Comparison of ENCODE assay signal across 18 mouse cellular contexts in the genomic region with DNA sequence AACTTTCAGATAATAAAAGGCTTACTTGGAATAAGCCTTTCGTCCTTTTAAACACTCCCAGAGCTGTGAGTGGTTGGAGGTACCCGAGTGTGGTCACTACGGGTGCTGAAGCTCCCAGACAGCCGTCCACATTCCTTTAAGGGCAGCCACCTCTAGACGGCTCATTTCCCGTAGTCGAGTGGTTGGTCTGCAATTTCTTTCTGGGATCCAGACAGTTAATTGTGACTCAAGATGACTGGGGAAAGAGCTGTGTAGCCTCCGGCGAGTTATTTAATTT.
"Had no signal": no experiment of that assay in that cellular context is flagged by ENCODE, and none has a peak within 500 bp of the region (broad histone marks: within the 10 kb centered on the region; RNA-seq: fewer than 3 reads in every experiment).

No protein-coding gene starts in this region.

- H3K27ac ChIP-seq: liver, embryonic 14.5 days; lung, embryonic 15.5 days; macrophage; midbrain, embryonic 12.5 days; neural tube, embryonic 13.5 days; stomach, embryonic 15.5 days; stomach, postnatal 0 days had no signal

- ATAC-seq: lung, postnatal 0 days; midbrain, embryonic 16.5 days had no signal

- DNase-seq: lung, adult 2 months; lung, postnatal 14 days; lung, postnatal 36 days; midbrain, embryonic 14.5 days; right cerebral cortex, postnatal 14 days; thymus, adult 2 months; thymus, postnatal 25 days; thymus, postnatal 4 days had no signal

- H3K27me3 ChIP-seq: lung, embryonic 15.5 days; neural tube, embryonic 13.5 days; stomach, embryonic 15.5 days had no signal

- H3K4me3 ChIP-seq: lung, embryonic 15.5 days; megakaryocyte, embryonic 14.5 days; midbrain, embryonic 12.5 days; neural tube, embryonic 13.5 days; stomach, embryonic 15.5 days had no signal

- H3K36me3 ChIP-seq: lung, embryonic 15.5 days; midbrain, embryonic 12.5 days; neural tube, embryonic 13.5 days; stomach, embryonic 15.5 days had no signal

- H3K9ac ChIP-seq: liver, embryonic 14.5 days; lung, embryonic 15.5 days; midbrain, embryonic 12.5 days; neural tube, embryonic 13.5 days; stomach, embryonic 15.5 days had no signal

- H3K4me1 ChIP-seq: lung, embryonic 15.5 days; midbrain, embryonic 12.5 days; stomach, embryonic 15.5 days had no signal

- H3K4me2 ChIP-seq: lung, embryonic 15.5 days; midbrain, embryonic 12.5 days; neural tube, embryonic 13.5 days; stomach, embryonic 15.5 days had no signal

- H3K9me3 ChIP-seq: lung, embryonic 15.5 days; midbrain, embryonic 12.5 days; neural tube, embryonic 13.5 days; stomach, embryonic 15.5 days had no signal
